Mouse (Mus musculus) cerebellum, adult 18-20 months (tissue): ENCODE results near the gene Itga3.
A peak's percentile ranks its signal among the peaks of the same experiment; 100 is the strongest.

Experiments used
- DNase-seq, 2 experiments: peaks; one replicate each; pipeline ENCODE4 v3.0.0; 2021

Itga3 gene

GRCm38 (mm10) chr11:95069226-95069957, 7.2 kb downstream of the Itga3 start:
- no peak for DNase-seq

DNA sequence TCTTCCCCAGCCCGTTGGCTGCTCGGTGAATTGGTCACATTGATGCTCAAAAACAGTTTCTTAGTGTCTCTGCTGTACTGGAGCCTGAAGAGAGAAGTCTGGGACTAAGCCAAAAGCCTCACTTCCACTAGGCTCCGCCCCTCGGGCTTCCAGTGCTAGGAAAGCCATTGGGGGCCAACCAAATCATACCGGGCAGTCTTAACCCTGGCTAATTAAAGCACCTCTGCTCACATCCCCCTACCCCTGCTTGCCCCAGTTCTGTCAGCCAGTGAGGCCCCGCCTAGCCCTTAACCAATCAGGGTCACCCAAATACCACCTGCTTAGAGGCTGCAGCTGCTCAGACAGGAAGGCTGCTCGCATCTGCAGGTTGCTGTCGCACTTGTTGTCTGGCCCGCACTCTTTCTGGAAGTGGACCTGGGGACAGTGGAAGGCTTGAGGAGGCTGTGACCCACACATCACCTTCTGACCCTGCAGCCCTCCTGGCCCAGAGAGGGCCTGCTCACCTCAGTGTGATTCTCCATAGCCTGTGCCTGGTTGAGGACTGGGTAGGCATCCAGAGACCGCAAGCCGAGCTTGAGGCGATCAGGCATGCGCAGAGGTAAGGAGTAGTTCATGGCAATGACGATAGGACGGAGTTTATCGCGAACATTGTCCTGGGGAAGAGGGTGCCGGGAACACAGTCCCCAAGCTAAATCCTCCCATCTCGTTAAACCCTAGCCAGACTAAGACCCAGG, 19.7 kb downstream of the Itga3 start:
- no peak for DNase-seq

DNA sequence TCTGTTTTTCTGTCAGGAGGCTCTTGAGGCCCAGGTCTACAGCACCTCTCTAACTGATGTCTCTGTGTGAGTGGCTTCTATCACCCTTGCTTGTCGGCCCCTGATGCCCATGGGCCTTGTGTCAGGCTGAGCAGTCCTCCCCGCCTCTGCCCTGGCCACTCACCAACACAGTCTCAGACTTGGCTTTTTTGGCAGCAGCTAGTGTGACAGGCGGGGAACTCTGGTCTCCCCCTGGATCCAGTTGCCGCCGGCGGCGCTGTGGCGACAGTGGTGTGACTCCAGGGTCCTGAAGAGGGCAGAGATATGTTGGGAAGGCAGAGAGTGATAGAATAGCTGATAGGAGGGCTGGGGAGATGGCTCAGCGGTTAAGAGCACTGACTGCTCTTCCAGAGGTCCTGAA, 23.5 kb downstream of the Itga3 start:
- no peak for DNase-seq

DNA sequence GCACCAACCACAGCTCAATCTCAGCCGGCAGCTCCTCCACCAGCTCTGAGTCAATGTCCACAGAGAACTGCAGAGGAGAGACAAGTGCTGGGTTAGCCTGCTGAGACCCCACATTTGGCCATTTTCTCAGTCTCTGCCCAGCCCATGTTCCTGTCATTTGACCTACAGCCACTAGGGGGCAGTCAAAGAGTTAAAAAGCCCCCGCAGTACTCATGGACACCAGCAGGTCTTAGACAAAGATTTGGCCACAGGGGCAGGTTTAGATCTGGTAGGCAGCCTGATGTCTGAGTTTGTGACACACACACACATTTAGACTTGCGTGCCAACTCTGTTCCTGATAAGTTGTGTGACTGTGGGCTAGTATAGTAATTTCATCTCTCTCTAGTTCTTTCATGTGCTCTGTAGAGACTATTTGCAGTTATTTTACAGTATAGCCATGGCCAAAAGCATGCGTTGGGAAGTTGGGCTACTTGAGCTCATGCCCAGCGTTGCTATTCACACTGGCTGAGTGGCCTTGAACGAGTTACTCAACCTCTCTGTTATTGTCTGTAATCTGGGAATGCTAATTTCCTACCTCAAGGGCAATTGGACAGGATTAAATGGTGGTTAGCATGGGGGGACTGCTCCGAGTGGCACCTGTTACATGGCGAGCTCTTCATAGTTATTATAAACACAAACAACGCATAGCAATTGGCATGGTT, 29.5 kb downstream of the Itga3 start:
- DNase-seq: peak; percentile 65 to 76

DNA sequence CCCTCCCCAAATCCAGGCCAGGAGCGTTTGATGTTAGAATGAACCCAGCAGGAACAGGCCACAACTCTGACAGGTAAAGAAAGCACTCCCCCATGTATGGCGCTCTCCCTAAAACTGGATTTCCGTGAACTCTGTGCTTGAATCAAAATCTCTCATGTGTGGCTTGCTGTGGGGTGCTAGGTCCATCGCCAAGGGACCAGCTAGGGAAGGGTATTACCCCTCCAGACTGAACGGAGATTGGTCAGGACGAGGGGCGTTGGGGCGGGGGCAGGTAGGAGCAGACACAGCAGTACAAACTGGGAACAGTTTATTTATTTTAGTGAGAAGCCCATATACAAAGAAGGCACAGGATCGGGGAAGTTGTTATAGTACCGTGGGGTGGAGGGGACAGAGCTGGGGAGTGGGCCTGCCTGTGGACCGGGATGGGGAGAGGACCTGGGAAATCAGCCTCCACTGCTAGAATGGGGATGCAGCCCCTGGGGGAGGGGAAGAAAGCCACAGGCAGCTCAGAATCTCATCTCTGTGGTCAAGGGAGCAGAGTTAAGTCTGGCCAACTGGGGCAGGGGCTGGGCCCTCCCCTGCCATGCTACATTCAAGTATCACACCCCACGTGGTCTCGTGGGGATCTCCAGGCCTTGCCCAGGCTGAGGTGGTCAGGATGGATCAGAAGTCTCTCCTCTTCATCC, 32.3 kb downstream of the Itga3 start:
- no peak for DNase-seq

DNA sequence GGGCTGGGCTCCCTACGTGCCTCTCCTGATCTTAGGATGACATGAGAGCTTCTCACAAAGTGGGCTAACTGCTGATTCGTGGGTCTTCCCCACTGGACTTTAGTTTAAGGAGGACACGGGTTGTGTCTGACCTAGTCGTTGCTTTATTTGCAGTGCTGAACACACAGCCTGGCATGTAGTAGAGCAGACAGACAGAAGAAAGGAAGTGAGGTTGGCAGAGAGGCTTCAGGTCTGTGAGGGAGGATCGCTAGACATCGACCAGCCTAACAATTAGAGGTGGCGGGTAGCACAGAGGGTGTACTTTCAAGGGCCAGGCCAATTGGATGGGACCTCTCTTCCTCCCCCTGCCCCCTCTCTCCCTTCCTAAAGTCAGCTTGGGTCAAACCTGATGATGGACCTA, 33.0 kb downstream of the Itga3 start:
- DNase-seq: no peak

DNA sequence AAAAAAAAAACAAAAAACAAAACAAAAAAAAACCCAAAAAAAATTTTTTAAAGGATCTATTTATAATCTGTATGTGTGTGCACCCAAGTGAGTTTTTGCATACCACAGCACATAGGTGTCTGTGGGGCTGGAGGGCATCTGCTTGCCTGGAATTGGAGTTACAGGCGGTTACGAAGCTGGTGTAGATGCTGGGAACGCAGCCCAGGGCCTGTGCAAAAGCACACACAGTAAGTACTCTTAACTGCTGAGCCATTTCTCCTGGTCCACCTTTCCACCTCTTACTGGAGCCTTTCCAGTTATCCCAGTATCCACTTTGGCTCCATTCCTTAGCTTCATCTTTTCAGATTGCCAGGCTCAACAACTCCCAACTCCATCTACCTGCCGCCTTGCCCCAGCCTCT, 33.5 kb downstream of the Itga3 start:
- peak; percentile 15 to 23 for DNase-seq

DNA sequence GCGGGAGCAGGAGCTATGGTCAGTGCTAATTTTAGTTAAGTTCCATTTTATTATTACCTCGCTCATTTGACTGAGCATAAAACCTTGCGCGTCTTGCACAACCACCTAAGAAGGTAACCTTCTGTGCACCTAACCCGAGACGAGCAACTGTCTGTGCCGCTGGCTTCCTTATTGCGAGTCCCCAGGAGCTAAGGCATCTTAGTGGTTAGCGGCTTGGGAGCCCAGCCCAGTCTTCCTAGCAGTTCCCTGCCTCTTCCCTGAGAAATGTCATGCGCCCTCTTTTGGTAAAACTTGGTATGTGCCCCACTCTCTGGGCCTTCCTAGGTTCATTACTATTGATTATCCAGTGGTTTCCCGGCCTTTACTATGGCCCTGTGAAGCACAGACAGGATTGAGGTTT, 34.5 kb downstream of the Itga3 start:
- DNase-seq: peak; percentile 90 to 93

DNA sequence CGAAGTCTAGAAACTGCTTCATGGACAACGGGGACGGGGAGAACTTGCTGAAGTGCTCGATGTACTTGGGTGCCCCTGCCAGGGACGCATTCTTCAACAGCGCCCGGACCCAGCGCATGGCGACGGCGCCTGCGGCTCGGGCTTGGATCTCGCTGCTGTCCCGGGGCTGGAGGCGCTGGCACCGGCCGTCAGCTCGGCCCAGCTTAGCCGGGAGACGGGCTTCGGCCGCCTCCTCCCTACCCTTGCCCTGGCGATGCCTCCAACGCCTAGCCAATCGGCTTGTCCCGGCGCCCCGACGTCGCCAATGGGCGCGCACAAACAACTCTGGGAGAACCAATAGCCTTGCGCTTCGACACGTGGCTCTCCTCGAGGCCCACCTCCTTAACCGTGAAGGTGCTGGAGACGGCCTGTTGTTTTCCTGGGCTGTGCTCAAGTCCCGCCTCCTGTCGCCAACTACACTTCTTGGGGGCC, 35.4 kb downstream of the Itga3 start, which contains the start of gene Pdk2:
Gene Pdk2 (minus strand): TSS at position 216 of the 471 bp plus-strand sequence.
- DNase-seq: peak; percentile 96 to 98

- DNase-seq: peak; percentile 81
Observed at GRCm38 (mm10) chr11:95040491-95041138, 36.0 kb downstream of the Itga3 start.

DNA sequence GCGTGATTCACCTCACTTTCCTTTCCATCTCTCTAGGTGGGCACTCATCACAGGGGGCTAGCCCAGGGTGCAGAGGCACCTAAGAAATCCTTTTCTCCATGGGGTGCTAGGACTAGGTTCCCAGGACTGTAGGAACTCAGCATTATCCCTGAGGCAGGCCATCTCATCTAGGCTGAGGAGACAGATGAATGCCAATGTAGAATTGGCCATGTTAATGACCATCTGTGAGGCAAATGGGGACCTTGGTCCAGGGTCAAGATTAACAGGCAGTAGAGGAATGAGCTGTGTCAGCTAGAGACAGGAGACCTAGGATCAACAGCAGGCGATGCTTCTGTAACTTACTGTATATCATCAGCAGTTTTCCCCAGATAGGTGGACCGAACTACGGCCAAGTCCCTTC, 36.8 kb downstream of the Itga3 start:
- DNase-seq: peak; percentile 75 to 83

DNA sequence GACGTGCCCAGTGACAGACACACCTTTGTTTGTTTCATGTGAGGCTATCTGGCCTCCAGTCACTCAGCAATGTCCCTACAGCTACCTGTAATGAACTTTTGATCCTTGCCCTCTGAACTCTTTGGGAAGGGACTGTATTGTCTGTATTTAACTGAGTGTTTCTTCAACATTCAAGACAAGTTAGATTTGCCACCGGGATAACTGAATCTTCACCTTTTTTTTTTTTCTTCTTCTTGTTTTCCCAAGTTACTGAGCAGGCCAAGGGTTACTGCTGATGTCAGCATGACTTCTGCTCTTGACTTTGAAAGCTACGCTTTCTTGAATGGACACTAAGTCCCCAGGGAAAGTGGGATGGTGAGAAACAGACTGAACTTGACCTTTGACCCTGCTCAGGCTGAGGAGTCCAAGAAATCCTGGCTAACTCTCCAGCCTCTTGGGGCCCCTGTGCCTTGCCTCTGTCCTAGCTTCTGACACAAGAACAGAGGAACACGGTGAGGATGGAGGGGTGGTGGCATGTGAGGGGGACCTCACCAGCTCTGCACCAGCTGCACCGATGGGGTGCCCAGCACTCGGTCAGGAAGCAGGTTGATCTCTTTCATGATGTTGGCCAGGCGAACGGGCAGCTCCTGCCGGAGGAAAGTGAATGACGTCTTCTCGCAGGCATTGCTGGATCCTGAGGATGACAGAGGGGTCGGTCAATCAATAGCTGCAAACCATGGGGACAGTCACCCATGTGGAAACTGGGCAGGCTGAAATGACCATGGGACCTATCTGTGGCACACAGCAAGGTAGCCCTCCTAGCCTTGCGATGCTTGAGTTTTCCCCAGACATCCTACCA, 37.6 kb downstream of the Itga3 start:
- peak; percentile 28 to 52 for DNase-seq

DNA sequence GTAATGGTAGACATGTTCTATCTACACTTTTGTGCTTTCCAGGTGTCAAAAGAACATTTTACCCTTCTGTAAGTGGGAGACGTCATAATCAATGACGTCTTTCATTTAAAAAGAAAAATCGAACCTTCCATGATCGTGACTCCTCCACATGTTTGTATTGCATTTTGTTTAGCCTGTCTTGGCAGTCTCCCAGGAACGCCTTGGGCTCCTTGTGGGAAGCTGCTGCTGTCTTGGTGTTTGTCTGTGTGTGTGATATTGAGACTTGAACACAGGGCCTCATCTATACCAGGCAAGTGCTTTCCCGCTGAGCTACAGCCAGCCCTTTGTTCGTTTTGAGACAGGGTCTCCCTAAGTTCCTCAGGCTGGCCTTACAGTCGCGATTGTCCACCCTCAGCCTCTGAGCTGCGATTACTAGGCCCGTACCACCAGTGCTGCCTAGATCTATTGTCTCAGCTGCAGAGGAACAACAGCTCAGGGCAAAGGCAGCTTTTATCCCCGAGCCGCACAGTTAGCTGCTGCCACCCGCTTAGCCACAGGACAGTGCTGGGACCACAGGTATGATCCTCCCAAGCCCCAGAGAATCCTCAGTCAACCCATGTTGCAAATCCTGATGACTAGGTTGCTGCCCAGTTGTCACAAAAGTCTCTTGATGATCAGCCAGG, 38.3 kb downstream of the Itga3 start:
- DNase-seq: peak; percentile 25 to 47

DNA sequence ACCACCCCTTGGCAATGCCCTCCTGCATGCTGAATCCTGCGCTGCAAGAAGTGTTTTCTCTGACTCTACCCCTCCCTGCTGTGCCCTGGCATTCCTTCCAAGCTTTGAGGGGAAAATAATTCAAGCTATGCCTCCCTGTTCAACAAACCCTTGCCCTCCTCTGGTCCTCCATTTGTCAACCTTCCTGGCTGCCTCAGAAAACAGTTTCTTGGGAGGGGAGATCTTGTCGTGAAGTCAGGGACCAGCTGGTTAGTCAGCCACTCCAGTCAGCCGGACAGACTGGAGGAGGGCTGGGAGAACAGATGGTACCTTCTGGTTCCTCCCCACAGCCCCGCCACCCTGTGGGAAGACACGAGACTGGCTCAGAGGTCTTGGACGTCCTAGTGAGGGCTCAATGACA, 39.3 kb downstream of the Itga3 start:
- DNase-seq: peak; percentile 85 to 90

- DNase-seq: peak in 1 of 2 experiments; percentile 28
Observed at GRCm38 (mm10) chr11:95036521-95036920, 40.1 kb downstream of the Itga3 start.

- peak in 1 of 2 experiments; percentile 29 for DNase-seq
Observed at GRCm38 (mm10) chr11:95034902-95035301, 41.7 kb downstream of the Itga3 start.

DNA sequence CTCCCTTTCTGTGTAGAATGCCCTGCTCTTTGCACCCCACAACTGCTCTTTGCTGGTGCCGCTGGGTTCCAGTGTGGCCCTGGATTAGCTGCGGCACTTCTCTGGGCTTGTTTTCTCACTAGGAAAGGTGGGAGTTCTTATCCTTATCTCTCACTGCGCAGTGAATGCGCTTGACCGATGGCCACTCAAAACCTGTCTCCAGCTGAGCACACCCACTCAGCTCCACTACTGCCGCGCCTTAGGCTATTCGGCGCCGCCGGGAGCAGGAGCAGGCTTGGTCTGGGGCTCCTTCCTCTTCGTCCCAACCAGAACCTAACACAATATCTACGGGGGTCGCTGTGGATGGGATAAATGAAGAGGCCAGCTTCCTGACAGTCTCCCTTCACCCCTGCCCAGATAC, 43.0 kb downstream of the Itga3 start:
- DNase-seq: peak; percentile 8 to 19

- peak in 1 of 2 experiments; percentile 18 for DNase-seq
Observed at GRCm38 (mm10) chr11:95032945-95033344, 43.7 kb downstream of the Itga3 start.

GRCm38 (mm10) chr11:95027850-95028470, 48.6 kb downstream of the Itga3 start:
- no peak for DNase-seq

DNA sequence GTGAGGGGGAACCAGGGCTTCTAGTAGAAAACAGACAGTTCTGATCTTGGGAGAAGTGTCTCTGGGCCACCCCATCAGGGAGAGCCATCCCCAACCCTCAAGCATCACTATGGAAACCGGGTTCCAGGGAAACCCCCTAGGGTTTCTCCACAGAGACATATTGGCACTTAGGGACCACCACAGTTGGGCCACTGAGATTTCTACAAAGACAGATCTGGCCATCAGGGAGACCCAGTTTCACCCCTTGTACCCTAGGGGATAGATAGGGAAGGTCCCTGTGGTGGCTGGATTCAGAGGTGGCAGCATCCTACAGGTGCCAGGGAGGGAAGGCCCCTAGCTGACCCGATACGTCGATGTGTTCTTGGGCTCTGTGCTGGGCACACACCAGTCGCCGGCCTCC, 49.8 kb downstream of the Itga3 start:
- no peak for DNase-seq
